Mouse (Mus musculus): Measurements from ENCODE around the gene Hsd11b2.

DNA sequence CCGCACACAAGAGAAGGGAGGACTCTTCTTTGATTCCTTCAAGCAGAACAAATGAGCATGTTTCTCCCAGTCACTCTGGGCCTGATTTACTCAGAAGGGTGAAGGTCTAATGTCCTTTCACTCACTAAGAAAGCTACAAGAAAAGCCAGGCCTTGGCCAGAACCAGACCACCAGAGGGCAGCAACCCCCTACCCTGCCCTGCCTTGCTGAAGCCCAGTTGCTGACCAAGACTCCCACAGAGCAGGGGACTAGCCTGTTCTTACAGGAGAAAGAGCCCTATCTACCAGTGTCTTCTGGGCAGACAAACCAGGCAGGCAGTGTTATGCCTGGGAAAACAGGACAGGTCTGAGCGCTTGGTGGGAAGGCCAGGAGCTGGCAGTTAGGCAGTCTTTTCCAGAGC lies 34.2 kb upstream of the Hsd11b2 start:
- TF ChIP-seq CTCF (IDR thresholded peaks at IDR 0.05; ENCODE audit: low read depth): peak; percentile 83
- no peak for TF ChIP-seq EP300 (optimal IDR thresholded peaks at IDR 0.05)
